Mouse (Mus musculus) liver, embryonic 14.5 days (tissue): Measurements from ENCODE around the gene Il2ra. TPM values are rescaled to one million over a fixed set of nuclear protein-coding genes. Genes with fewer than 3 reads are reported as not detected.

Experiments
- ATAC-seq: fragments of 200-750 bp; cut with Nextera tagmentation; 2 replicates; pipeline ENCODE4 v1.8.0; 2017; ENCODE audit warnings: moderate number of reproducible peaks, mild to moderate bottlenecking, moderate library complexity; ENCODE audit not compliant: insufficient read depth
- DNase-seq, 3 experiments: peaks; one replicate each; pipeline ENCODE4 v3.0.0-alpha.2; 2012 to 2013; ENCODE audit warnings: low read depth in 3 of 3, low spot score in 3 of 3
- H3K27ac ChIP-seq: fragments of 300-500 bp; sonication (generic); 2 replicates; pipeline ENCODE4 v1.5.1; 2014; ENCODE audit warnings: moderate library complexity, mild to moderate bottlenecking, control low read depth, inconsistent platforms
- H3K27me3 ChIP-seq: fragments of 300-500 bp; sonication (generic); 2 replicates; pipeline ENCODE4 v1.6.1; 2014; ENCODE audit warnings: mild to moderate bottlenecking, low read length, moderate library complexity; ENCODE audit not compliant: control insufficient read depth, insufficient read depth
- H3K36me3 ChIP-seq: fragments of 300-500 bp; sonication (generic); replicated peaks from 2 replicates; pipeline ENCODE4 v1.6.1; 2014; ENCODE audit warnings: low read depth; ENCODE audit not compliant: control insufficient read depth, insufficient read depth
- H3K4me1 ChIP-seq, 2 experiments: fragments of 200-500 bp in 1 of 2; fragments of 300-500 bp in 1 of 2; sonication (generic) in 1 of 2; replicated peaks; 2 replicates each; pipeline ENCODE4 v1.6.1; 2012 to 2014; ENCODE audit warnings: antibody characterized with exemption in 1 of 2, inconsistent platforms in 1 of 2, low read length in 1 of 2; ENCODE audit not compliant: control insufficient read depth in 2 of 2, insufficient read depth in 2 of 2
- H3K4me2 ChIP-seq: fragments of 300-500 bp; sonication (generic); 2 replicates; pipeline ENCODE4 v1.6.1; 2014; ENCODE audit warnings: low read depth, mild to moderate bottlenecking, control low read depth, moderate library complexity
- H3K4me3 ChIP-seq, 2 experiments: fragments of 200-500 bp in 1 of 2; fragments of 300-500 bp in 1 of 2; sonication (generic) in 1 of 2; 2 replicates each; pipeline ENCODE4 v1.5.1; 2012 to 2014; ENCODE audit warnings: low read depth in 2 of 2, low read length in 2 of 2, mild to moderate bottlenecking in 2 of 2, control low read depth in 1 of 2, inconsistent platforms in 1 of 2, moderate library complexity in 1 of 2; ENCODE audit not compliant: insufficient read depth in 1 of 2
- H3K9ac ChIP-seq: fragments of 300-500 bp; sonication (generic); replicated peaks from 2 replicates; pipeline ENCODE4 v1.6.1; 2014; ENCODE audit warnings: mild to moderate bottlenecking, control low read depth, moderate library complexity
- H3K9me3 ChIP-seq: fragments of 300-500 bp; sonication (generic); 2 replicates; pipeline ENCODE4 v1.6.1; 2016; ENCODE audit warnings: low read length, mixed read lengths; ENCODE audit not compliant: control insufficient read depth
- CTCF ChIP-seq: IDR thresholded peaks from 2 replicates; pipeline ENCODE4 v1.5.1; 2016; ENCODE audit warnings: antibody characterized with exemption, low read depth, control low read depth
- EP300 ChIP-seq: IDR thresholded peaks from 2 replicates; pipeline ENCODE4 v1.6.1; 2016; ENCODE audit warnings: antibody characterized with exemption, low read depth
- WGBS: fragments of 180-500 bp; shearing (Covaris S2); extraction: QIAGEN DNeasy Blood & Tissue Kit; methylation state at CpG from one replicate; pipeline ENCODE4 v1.1.7; 2014; ENCODE audit not compliant: insufficient replicate concordance; 5-methylcytosine and 5-hydroxymethylcytosine counted together
- polyA plus RNA-seq, 2 experiments: library from polyadenylated mRNA; depleted of rRNA in 1 of 2; stranded (reverse) in 1 of 2; unstranded in 1 of 2; fragments of >200 nt; fragmentation: Nextera tagmentation in 1 of 2; extraction: Ambion mirVana in 1 of 2; gene quantifications; 2 replicates each; pipeline versions ENCODE4 v1.2.1 to v1.2.3; 2012 to 2014

Il2ra gene
- polyA plus RNA-seq, 2 experiments: 0.01 TPM; not detected in 1

- Histone ChIP-seq H3K27me3 (no peaks in the 10 kb centered on the region), H3K36me3 (no peaks in the 10 kb centered on the region), H3K4me3 (no peak overlapping the region), H3K4me1 (peaks cover 0 to 9% of the 10 kb centered on the region in 2 experiments; a peak in 1 of 4 replicates), H3K4me2 (no peak overlapping the region), H3K9me3 (no peaks in the 10 kb centered on the region), H3K9ac (no peak overlapping the region), H3K27ac (no peak overlapping the region)
- ATAC-seq (no peak), DNase-seq (no peak)
- WGBS: 58% methylated on average over 5 of the region's 5 CpGs
- TF ChIP-seq EP300 (no peak), CTCF (no peak)
Measured at GRCm38 (mm10) chr2:11698994-11699393, 56.4 kb downstream of the Il2ra start.

GRCm38 (mm10) chr2:11699905-11700304, 57.3 kb downstream of the Il2ra start:
- WGBS: 80% methylated on average over 2 of the region's 2 CpGs
- Histone ChIP-seq H3K27me3 (no peaks in the 10 kb centered on the region), H3K4me3 (no peak overlapping the region), H3K9me3 (no peaks in the 10 kb centered on the region), H3K4me1 (peaks cover 0 to 6% of the 10 kb centered on the region in 2 experiments; a peak in 1 of 4 replicates), H3K9ac (no peak overlapping the region), H3K36me3 (no peaks in the 10 kb centered on the region), H3K27ac (no peak overlapping the region), H3K4me2 (no peak overlapping the region)
- no peak for TF ChIP-seq CTCF
- TF ChIP-seq EP300: no peak
- ATAC-seq (no peak), DNase-seq (no peak)

GRCm38 (mm10) chr2:11705201-11706025, 62.8 kb downstream of the Il2ra start, which contains the start of gene Il15ra:
Gene Il15ra (plus strand): TSS chr2:11705290.
- H3K36me3 ChIP-seq: no peaks in the 10 kb centered on the region
- H3K9me3 ChIP-seq: no peaks in the 10 kb centered on the region
- peaks cover 0 to 21% of the 10 kb centered on the region in 2 experiments; a peak in 3 of 4 replicates for H3K4me1 ChIP-seq
- TF ChIP-seq EP300 (no peak), CTCF (no peak)
- H3K4me2 ChIP-seq: peak within 1 kb of the TSS; percentile 72
- peak; percentile 55 for ATAC-seq
- WGBS: under 1% methylated on average over 37 of the region's 37 CpGs
- no peak within 1 kb of the TSS for H3K27ac ChIP-seq
- no peak for DNase-seq
- peak within 1 kb of the TSS; percentile 65 to 68 for H3K4me3 ChIP-seq
- peak within 1 kb of the TSS; percentile 64 for H3K9ac ChIP-seq
- H3K27me3 ChIP-seq: no peaks in the 10 kb centered on the region; the same call in 1 of the 2 replicates

DNA sequence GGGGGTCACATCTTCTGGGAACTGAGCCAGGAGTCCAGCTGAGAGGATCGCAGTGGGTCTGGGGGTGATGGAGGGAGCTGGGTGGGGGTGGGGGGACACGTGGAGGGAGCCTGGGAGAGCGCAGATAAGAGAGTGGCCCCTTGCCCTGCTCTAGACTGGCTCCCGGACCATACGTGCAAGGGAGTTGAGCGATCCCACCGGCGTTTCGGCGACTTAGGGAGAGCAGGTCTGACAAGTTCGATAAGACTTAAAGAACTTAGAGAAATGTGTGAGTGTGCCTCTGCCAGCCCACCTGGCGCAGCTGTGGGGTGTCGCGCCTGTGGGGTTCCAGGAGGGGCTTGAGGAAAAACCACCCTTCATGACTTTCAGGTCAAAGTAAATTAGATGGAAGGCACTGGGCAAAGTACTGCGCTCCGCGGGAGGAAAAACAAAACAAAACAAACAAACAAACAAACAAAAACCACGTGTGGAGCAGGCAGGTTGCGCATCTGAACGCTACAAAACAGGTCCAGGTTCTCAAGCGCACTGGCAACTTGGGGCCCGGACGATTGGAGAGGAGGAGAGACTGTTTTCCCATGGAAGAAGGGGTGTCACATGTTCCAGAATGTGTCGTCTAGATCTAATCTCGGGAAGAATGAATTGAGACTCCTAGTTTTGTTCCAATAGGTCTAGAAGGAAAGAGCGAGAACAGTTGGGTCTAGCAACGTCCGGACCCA, 63.6 kb downstream of the Il2ra start:
- ATAC-seq (peak; percentile 56), DNase-seq (no peak)
- H3K9ac ChIP-seq: peak overlapping the region; percentile 64
- H3K4me2 ChIP-seq: peak overlapping the region; percentile 72
- H3K27ac ChIP-seq: no peak overlapping the region
- H3K27me3 ChIP-seq: no peaks in the 10 kb centered on the region; the same call in 1 of the 2 replicates
- H3K4me1 ChIP-seq: peaks cover 0 to 21% of the 10 kb centered on the region in 2 experiments; a peak in 3 of 4 replicates
- H3K36me3 ChIP-seq: no peaks in the 10 kb centered on the region
- H3K9me3 ChIP-seq: no peaks in the 10 kb centered on the region
- 6% methylated on average over 28 of the region's 28 CpGs for WGBS
- peak overlapping the region; percentile 65 to 68 for H3K4me3 ChIP-seq
- TF ChIP-seq CTCF (no peak), EP300 (no peak)

DNA sequence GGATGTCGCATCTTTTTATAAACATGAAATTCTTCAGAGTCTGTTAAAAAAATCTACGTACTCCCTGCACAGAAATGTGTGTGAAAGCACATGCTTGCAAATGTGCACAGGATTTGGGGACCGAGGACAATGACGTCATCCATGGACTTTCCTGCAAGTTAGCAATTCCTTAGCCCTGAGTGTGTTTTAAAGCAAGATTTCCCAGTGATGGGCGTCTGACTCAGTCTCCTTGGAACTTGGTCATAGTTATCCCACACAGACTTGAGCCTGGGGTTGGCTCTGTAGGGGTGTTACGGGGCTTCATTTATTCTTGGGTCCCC, 64.1 kb downstream of the Il2ra start:
- Histone ChIP-seq H3K4me3 (no peak overlapping the region), H3K9me3 (no peaks in the 10 kb centered on the region), H3K4me1 (peaks cover 0 to 21% of the 10 kb centered on the region in 2 experiments; a peak in 3 of 4 replicates), H3K36me3 (no peaks in the 10 kb centered on the region), H3K9ac (no peak overlapping the region), H3K27me3 (no peaks in the 10 kb centered on the region; the same call in 1 of the 2 replicates), H3K4me2 (peak overlapping the region; percentile 72), H3K27ac (no peak overlapping the region)
- no peak for TF ChIP-seq EP300
- TF ChIP-seq CTCF: no peak
- DNase-seq (no peak), ATAC-seq (no peak)
- 37% methylated on average over 6 of the region's 6 CpGs for WGBS
